Mouse (Mus musculus) E14TG2a.4 (cell line): Measurements from ENCODE around the gene Mdc1.

Source experiments
- CTCF ChIP-seq: conservative IDR thresholded peaks from 2 replicates; pipeline ENCODE4 v1.5.1; 2014; ENCODE audit warnings: low read length
- NANOG ChIP-seq: IDR thresholded peaks from 2 replicates; pipeline ENCODE4 v1.6.1; 2014; ENCODE audit warnings: borderline replicate concordance, low read length, mixed read lengths

- TF ChIP-seq CTCF (no peak), NANOG (no peak)
Measured at GRCm38 (mm10) chr17:35897644-35898573, 56.6 kb downstream of the Mdc1 start.
